Mouse (Mus musculus) forebrain, embryonic 10.5 days (tissue): Measurements from ENCODE around the gene Anxa11. TPM values are rescaled to one million over a fixed set of nuclear protein-coding genes. Genes with fewer than 3 reads are reported as not detected.
"Not testable (repeated sequence)": the region's sequence is repeated elsewhere in the genome, so short reads cannot be mapped to it uniquely, and the experiment has no call there.

Source experiments
- DNase-seq: peaks from one replicate; pipeline ENCODE4 v3.0.0-alpha.2; 2017; ENCODE audit warnings: low spot score; ENCODE audit errors: extremely low spot score
- H3K27ac ChIP-seq: fragments of 300-500 bp; sonication (generic); 2 replicates; pipeline ENCODE4 v1.5.1; 2016; ENCODE audit warnings: mild to moderate bottlenecking
- H3K27me3 ChIP-seq: fragments of 300-500 bp; sonication (generic); 2 replicates; pipeline ENCODE4 v1.6.1; 2016; ENCODE audit warnings: mild to moderate bottlenecking; ENCODE audit not compliant: poor library complexity, severe bottlenecking
- H3K36me3 ChIP-seq: fragments of 300-500 bp; sonication (generic); replicated peaks from 2 replicates; pipeline ENCODE4 v1.6.1; 2016; ENCODE audit warnings: mild to moderate bottlenecking, moderate library complexity
- H3K4me1 ChIP-seq: fragments of 300-500 bp; sonication (generic); 2 replicates; pipeline ENCODE4 v1.6.1; 2016
- H3K4me3 ChIP-seq: fragments of 300-500 bp; sonication (generic); 2 replicates; pipeline ENCODE4 v1.5.1; 2016; ENCODE audit warnings: mild to moderate bottlenecking, moderate library complexity
- H3K9me3 ChIP-seq: fragments of 300-500 bp; sonication (generic); 2 replicates; pipeline ENCODE4 v1.6.1; 2016; ENCODE audit warnings: mild to moderate bottlenecking, moderate library complexity
- WGBS: fragments of 180-500 bp; shearing (Covaris S2); methylation state at CpG from one replicate; pipeline ENCODE4 v1.1.7; 2016; 5-methylcytosine and 5-hydroxymethylcytosine counted together
- polyA plus RNA-seq: library from polyadenylated mRNA; unstranded; fragments of >200 nt; fragmentation: Nextera tagmentation; extraction: Ambion mirVana; gene quantifications from 2 replicates; pipeline ENCODE4 v1.2.1, GENCODE M21; 2016

The Anxa11 gene
- polyA plus RNA-seq, 1 experiment from 2014 or later = 3.5 TPM

DNA sequence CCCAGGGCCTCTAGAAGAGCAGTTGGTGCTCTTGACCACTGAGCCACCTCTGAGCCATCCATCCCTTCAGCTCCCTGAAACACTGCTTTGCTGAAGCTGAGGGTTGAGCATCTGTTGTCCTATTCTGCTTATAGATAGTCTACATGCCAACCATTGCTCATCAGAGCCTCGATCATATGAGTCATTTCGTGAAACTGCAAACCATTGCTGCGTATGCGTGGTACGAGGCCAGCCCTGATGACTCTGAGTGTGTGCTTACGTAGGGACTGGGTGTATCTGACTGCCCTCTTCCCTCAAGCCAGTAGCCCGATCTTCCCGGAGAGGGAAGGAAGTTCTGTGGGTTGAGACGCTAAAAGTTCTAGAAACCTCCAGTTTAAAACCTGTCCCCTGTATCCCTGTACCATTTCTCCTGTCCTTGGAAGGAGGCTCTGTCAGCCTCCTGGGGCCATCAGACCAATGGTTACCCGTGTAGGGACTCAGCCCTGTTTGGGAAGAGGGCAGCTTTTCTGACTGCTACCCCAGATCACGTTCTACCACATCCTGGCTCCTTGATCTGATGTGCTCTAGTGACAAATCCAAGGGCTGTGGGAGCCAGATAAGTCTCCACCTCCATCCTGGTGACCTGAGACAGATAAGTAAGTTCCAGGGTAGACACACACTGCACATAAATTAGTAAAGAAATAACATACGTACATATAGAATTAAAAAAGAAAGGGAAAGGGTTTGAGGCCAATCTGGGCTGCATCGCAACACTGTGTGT is 20.0 kb downstream of the Anxa11 start:
- no peak for DNase-seq
- no peak overlapping the region for H3K27ac ChIP-seq
- H3K4me3 ChIP-seq = no peak overlapping the region
- 90% methylated on average over 13 of the region's 13 CpGs for WGBS
- no peaks in the 10 kb centered on the region for H3K36me3 ChIP-seq
- H3K4me1 ChIP-seq = peaks cover 10% of the 10 kb centered on the region
- H3K9me3 ChIP-seq = no peaks in the 10 kb centered on the region
- no peaks in the 10 kb centered on the region for H3K27me3 ChIP-seq

DNA sequence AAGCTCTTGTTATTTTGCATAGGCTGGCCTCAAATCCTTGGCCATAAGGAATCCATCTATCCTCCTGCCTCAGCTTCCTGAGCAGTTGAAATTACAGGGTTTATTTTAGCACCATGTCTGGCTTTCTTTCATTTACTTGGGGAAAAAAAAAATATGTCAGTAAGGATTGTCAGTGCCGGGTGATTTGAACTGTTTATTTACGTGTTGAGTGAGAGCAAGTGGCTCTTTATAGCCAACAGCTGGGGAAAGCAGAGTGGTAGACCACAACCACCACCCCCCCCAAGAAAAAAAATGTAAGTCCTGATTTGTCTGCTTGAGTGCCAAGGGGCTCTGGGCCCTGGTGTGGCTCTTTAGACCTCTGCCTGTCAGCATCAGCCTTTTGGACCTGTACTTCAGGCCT is 21.8 kb downstream of the Anxa11 start:
- no peak overlapping the region for H3K27ac ChIP-seq
- no peak overlapping the region for H3K4me3 ChIP-seq
- H3K36me3 ChIP-seq = no peaks in the 10 kb centered on the region
- H3K27me3 ChIP-seq = no peaks in the 10 kb centered on the region
- 90% methylated on average over 2 of the region's 2 CpGs for WGBS
- no peaks in the 10 kb centered on the region for H3K9me3 ChIP-seq
- H3K4me1 ChIP-seq = peaks cover 18% of the 10 kb centered on the region
- DNase-seq = no peak

DNA sequence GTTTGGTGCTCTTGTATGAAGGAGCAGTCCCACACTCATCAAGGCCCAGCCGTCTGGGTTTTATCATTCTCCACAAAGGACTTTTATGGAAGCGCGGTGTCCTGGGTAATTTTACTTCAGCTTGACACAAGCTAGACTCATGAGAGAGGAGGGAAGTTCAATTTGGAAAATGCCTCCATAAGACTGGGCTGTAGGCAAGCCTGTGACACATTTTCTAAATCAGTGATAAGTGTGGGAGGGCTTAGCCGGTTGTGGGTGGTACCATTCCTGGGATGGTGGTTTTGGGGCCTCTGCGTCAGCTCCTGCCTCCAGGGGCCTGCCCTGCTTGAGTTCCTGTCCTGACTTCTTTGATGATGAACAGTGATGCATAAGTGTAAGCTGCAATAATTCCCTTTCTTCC is 23.3 kb downstream of the Anxa11 start:
- Histone ChIP-seq H3K27me3 (no peaks in the 10 kb centered on the region), H3K36me3 (no peaks in the 10 kb centered on the region), H3K4me3 (no peak overlapping the region), H3K9me3 (no peaks in the 10 kb centered on the region), H3K27ac (no peak overlapping the region), H3K4me1 (peaks cover 27% of the 10 kb centered on the region)
- 87% methylated on average over 5 of the region's 5 CpGs for WGBS
- DNase-seq = no peak

DNA sequence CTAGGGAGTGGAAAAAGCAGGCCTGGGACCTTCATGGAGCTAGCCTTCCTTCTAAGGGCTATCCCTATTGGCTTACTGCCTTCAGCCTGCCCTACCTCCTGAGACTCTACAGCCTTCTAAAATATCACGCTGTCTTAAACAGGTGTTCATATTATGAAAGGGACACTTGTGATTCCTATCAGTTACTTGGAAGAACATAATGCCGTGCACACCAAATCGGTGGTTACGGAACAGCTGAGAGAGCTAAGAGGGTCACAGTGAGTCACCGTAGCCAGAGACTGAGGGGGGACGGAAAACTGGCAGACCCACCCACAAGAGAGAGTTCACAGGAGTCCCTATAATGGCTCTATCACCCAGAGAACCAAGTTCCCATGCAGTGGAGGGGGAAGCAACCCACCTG is 24.4 kb downstream of the Anxa11 start:
- DNase-seq = no peak
- H3K4me3 ChIP-seq = no peak overlapping the region
- WGBS = 91% methylated on average over 6 of the region's 6 CpGs
- no peaks in the 10 kb centered on the region for H3K9me3 ChIP-seq
- no peaks in the 10 kb centered on the region for H3K27me3 ChIP-seq
- H3K4me1 ChIP-seq = peaks cover 27% of the 10 kb centered on the region
- no peaks in the 10 kb centered on the region for H3K36me3 ChIP-seq
- H3K27ac ChIP-seq = no peak overlapping the region

- no peaks in the 10 kb centered on the region for H3K9me3 ChIP-seq
- no peaks in the 10 kb centered on the region for H3K27me3 ChIP-seq
- no peak overlapping the region for H3K27ac ChIP-seq
- H3K36me3 ChIP-seq = no peaks in the 10 kb centered on the region
- DNase-seq = no peak
- 86% methylated on average over 11 of the region's 11 CpGs for WGBS
- no peak overlapping the region for H3K4me3 ChIP-seq
- peaks cover 27% of the 10 kb centered on the region for H3K4me1 ChIP-seq
Observed at GRCm38 (mm10) chr14:25866832-25867231, 24.9 kb downstream of the Anxa11 start.

GRCm38 (mm10) chr14:25867834-25868233 is 25.9 kb downstream of the Anxa11 start:
- Histone ChIP-seq H3K27ac (no peak overlapping the region), H3K4me3 (no peak overlapping the region), H3K27me3 (no peaks in the 10 kb centered on the region), H3K36me3 (no peaks in the 10 kb centered on the region), H3K9me3 (no peaks in the 10 kb centered on the region), H3K4me1 (peaks cover 30% of the 10 kb centered on the region)
- WGBS = 78% methylated on average over 6 of the region's 6 CpGs
- DNase-seq = no peak

- H3K27me3 ChIP-seq = no peaks in the 10 kb centered on the region
- H3K4me1 ChIP-seq = peaks cover 30% of the 10 kb centered on the region
- H3K27ac ChIP-seq = peak overlapping the region; percentile 6; the same call in 1 of the 2 replicates
- no peaks in the 10 kb centered on the region for H3K9me3 ChIP-seq
- no peaks in the 10 kb centered on the region for H3K36me3 ChIP-seq
- no peak overlapping the region for H3K4me3 ChIP-seq
- no peak for DNase-seq
- 82% methylated on average over 3 of the region's 4 CpGs for WGBS
Observed at GRCm38 (mm10) chr14:25868706-25869105, 26.8 kb downstream of the Anxa11 start.

DNA sequence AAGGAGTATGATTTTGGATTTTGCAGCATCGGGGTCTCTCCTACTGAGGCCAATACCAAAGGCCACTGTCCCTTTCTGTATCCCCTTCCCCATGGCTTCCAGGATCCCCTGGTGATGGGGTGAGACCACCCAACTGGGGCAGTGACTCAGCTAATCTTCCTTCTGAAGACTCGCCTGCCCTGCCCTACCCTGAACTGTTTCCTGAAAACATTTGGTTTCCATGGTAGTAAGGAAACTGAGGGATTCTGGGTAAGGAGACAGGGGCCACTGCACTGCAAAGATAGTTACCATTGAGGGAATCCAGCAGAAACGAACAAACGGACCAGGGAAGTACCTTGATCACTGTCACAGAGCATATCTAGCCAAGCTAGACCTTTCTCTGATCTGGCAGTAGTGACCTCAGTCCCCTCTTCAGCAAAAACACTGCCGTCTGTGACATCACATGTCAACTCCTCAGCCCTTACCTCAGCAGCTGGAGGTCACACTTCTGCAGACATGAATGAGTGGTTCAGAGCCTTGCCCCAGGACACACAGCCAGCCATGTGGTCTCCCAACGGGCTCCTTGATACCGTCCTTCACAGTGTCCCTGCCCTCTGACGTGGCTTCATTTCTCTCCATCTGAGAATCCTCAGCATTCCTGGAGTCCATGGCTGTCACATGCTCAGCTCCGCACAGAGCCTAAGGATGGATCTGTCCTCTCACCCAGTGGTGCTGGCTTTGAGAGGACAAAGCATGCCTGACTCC is 27.4 kb downstream of the Anxa11 start:
- no peaks in the 10 kb centered on the region for H3K36me3 ChIP-seq
- 70% methylated on average over 9 of the region's 9 CpGs for WGBS
- no peaks in the 10 kb centered on the region for H3K27me3 ChIP-seq
- no peak for DNase-seq
- no peaks in the 10 kb centered on the region for H3K9me3 ChIP-seq
- H3K27ac ChIP-seq = 0 out of 2 replicates have a peak overlapping the region, but pooled peaks have one; percentile 30
- peaks cover 30% of the 10 kb centered on the region for H3K4me1 ChIP-seq
- no peak overlapping the region for H3K4me3 ChIP-seq

- H3K27ac ChIP-seq = no peak overlapping the region
- no peaks in the 10 kb centered on the region for H3K9me3 ChIP-seq
- no peak for DNase-seq
- 88% methylated on average over 8 of the region's 8 CpGs for WGBS
- H3K27me3 ChIP-seq = no peaks in the 10 kb centered on the region
- peaks cover 25% of the 10 kb centered on the region for H3K4me1 ChIP-seq
- no peak overlapping the region for H3K4me3 ChIP-seq
- H3K36me3 ChIP-seq = no peaks in the 10 kb centered on the region
Observed at GRCm38 (mm10) chr14:25872461-25873415, 30.8 kb downstream of the Anxa11 start.

- H3K9me3 ChIP-seq, H3K4me3 ChIP-seq, DNase-seq, H3K36me3 ChIP-seq, H3K27ac ChIP-seq, H3K4me1 ChIP-seq, H3K27me3 ChIP-seq: not testable (repeated sequence)
- no CpG with 5 or more reads among the region's 7 CpGs for WGBS
Observed at GRCm38 (mm10) chr14:25876640-25877039, 34.7 kb downstream of the Anxa11 start.

GRCm38 (mm10) chr14:25881769-25882168 is 39.8 kb downstream of the Anxa11 start:
- DNase-seq, H3K27me3 ChIP-seq, H3K4me3 ChIP-seq, H3K4me1 ChIP-seq, H3K27ac ChIP-seq, H3K9me3 ChIP-seq, H3K36me3 ChIP-seq: not testable (repeated sequence)
- no CpG with 5 or more reads among the region's 9 CpGs for WGBS

GRCm38 (mm10) chr14:25885886-25886285 is 43.9 kb downstream of the Anxa11 start:
- H3K27ac ChIP-seq, H3K9me3 ChIP-seq, H3K27me3 ChIP-seq, H3K36me3 ChIP-seq, H3K4me3 ChIP-seq, H3K4me1 ChIP-seq, DNase-seq: not testable (repeated sequence)
- WGBS = no CpG with 5 or more reads among the region's 12 CpGs
